Mouse (Mus musculus) midbrain, embryonic 15.5 days (tissue): ENCODE results near the gene BC028528. TPM values are rescaled to one million over a fixed set of nuclear protein-coding genes. Genes with fewer than 3 reads are reported as not detected.
A peak's percentile ranks its signal among the peaks of the same experiment; 100 is the strongest.

Source experiments
- ATAC-seq: fragments of 200-750 bp; cut with Nextera tagmentation; replicated peaks from 2 replicates; pipeline ENCODE4 v1.8.0; 2017; ENCODE audit warnings: moderate TSS enrichment
- H3K27ac ChIP-seq: fragments of 300-500 bp; sonication (generic); 2 replicates; pipeline ENCODE4 v1.5.1; 2015; ENCODE audit warnings: mild to moderate bottlenecking, inconsistent platforms
- H3K27me3 ChIP-seq: fragments of 300-500 bp; sonication (generic); replicated peaks from 2 replicates; pipeline ENCODE4 v1.6.1; 2015; ENCODE audit warnings: inconsistent platforms
- H3K36me3 ChIP-seq: fragments of 300-500 bp; sonication (generic); replicated peaks from 2 replicates; pipeline ENCODE4 v1.6.1; 2015; ENCODE audit warnings: inconsistent platforms
- H3K4me1 ChIP-seq: fragments of 300-500 bp; sonication (generic); 2 replicates; pipeline ENCODE4 v1.6.1; 2015; ENCODE audit warnings: inconsistent platforms
- H3K4me2 ChIP-seq: fragments of 300-500 bp; sonication (generic); 2 replicates; pipeline ENCODE4 v1.6.1; 2015; ENCODE audit warnings: inconsistent platforms, mild to moderate bottlenecking, moderate library complexity
- H3K4me3 ChIP-seq: fragments of 300-500 bp; sonication (generic); 2 replicates; pipeline ENCODE4 v1.5.1; 2015; ENCODE audit warnings: mild to moderate bottlenecking, inconsistent platforms
- H3K9ac ChIP-seq: fragments of 300-500 bp; sonication (generic); 2 replicates; pipeline ENCODE4 v1.6.1; 2015; ENCODE audit warnings: mild to moderate bottlenecking, inconsistent platforms
- H3K9me3 ChIP-seq: fragments of 300-500 bp; sonication (generic); 2 replicates; pipeline ENCODE4 v1.6.1; 2016; ENCODE audit warnings: inconsistent platforms
- WGBS: fragments of 180-500 bp; shearing (Covaris S2); methylation state at CpG from one replicate; pipeline ENCODE4 v1.1.7; 2015; ENCODE audit warnings: mixed read lengths; 5-methylcytosine and 5-hydroxymethylcytosine counted together
- polyA plus RNA-seq: library from polyadenylated mRNA; unstranded; fragments of >200 nt; fragmentation: Nextera tagmentation; extraction: Ambion mirVana; gene quantifications from 2 replicates; pipeline ENCODE4 v1.2.1, GENCODE M21; 2015

The BC028528 gene
- 18.8 and 22.2 TPM in 2 replicates for polyA plus RNA-seq

GRCm38 (mm10) chr3:95891211-95892065, at the start of gene BC028528:
Gene BC028528 (minus strand): TSS chr3:95892005.
- peak within 1 kb of the TSS; percentile 79 for H3K27ac ChIP-seq
- H3K9ac ChIP-seq, result no peak within 1 kb of the TSS
- 0 out of 2 replicates have a peak within 1 kb of the TSS, but pooled peaks have one; percentile 5 for H3K4me3 ChIP-seq
- H3K27me3 ChIP-seq, result no peaks in the 10 kb centered on the region
- H3K4me2 ChIP-seq, result no peak within 1 kb of the TSS
- H3K36me3 ChIP-seq, result no peaks in the 10 kb centered on the region
- H3K4me1 ChIP-seq, result peaks cover 21% of the 10 kb centered on the region
- H3K9me3 ChIP-seq, result no peaks in the 10 kb centered on the region
- no peak for ATAC-seq
- WGBS, result 26% methylated on average over 12 of the region's 12 CpGs

GRCm38 (mm10) chr3:95938835-95939234, 47.0 kb upstream of the BC028528 start:
- 94% methylated on average over 15 of the region's 15 CpGs for WGBS
- no peak overlapping the region for H3K9ac ChIP-seq

GRCm38 (mm10) chr3:95938217-95938616, 46.4 kb upstream of the BC028528 start:
- no peak for ATAC-seq
- 95% methylated on average over 8 of the region's 8 CpGs for WGBS
- peaks cover 41% of the 10 kb centered on the region for H3K36me3 ChIP-seq
- H3K4me1 ChIP-seq, result no peaks in the 10 kb centered on the region
- no peak overlapping the region for H3K27ac ChIP-seq
- H3K27me3 ChIP-seq, result no peaks in the 10 kb centered on the region
- H3K4me2 ChIP-seq, result no peak overlapping the region
- no peaks in the 10 kb centered on the region for H3K9me3 ChIP-seq
- H3K9ac ChIP-seq, result no peak overlapping the region
- H3K4me3 ChIP-seq, result no peak overlapping the region

More at GRCm38 (mm10) chr3:95938835-95939234, 47.0 kb upstream of the BC028528 start:
- Histone ChIP-seq H3K4me1 (no peaks in the 10 kb centered on the region), H3K27ac (no peak overlapping the region), H3K36me3 (peaks cover 41% of the 10 kb centered on the region), H3K9me3 (no peaks in the 10 kb centered on the region), H3K27me3 (no peaks in the 10 kb centered on the region), H3K4me2 (no peak overlapping the region), H3K4me3 (no peak overlapping the region)
- ATAC-seq, result no peak

GRCm38 (mm10) chr3:95934448-95934847, 42.6 kb upstream of the BC028528 start:
- Histone ChIP-seq H3K9ac (no peak overlapping the region), H3K9me3 (no peaks in the 10 kb centered on the region), H3K4me3 (no peak overlapping the region), H3K27me3 (no peaks in the 10 kb centered on the region), H3K27ac (no peak overlapping the region), H3K4me2 (no peak overlapping the region), H3K36me3 (peaks cover 25% of the 10 kb centered on the region), H3K4me1 (peaks cover 8% of the 10 kb centered on the region)
- WGBS, result 97% methylated on average over 1 of the region's 1 CpGs
- ATAC-seq, result no peak

GRCm38 (mm10) chr3:95933111-95933750, 41.4 kb upstream of the BC028528 start:
- Histone ChIP-seq H3K9me3 (no peaks in the 10 kb centered on the region), H3K4me1 (peaks cover 12% of the 10 kb centered on the region)

GRCm38 (mm10) chr3:95932566-95932965, 40.8 kb upstream of the BC028528 start:
- no peak for ATAC-seq
- Histone ChIP-seq H3K4me3 (no peak overlapping the region), H3K27me3 (no peaks in the 10 kb centered on the region), H3K4me2 (no peak overlapping the region), H3K9me3 (no peaks in the 10 kb centered on the region), H3K9ac (no peak overlapping the region), H3K4me1 (peaks cover 12% of the 10 kb centered on the region), H3K36me3 (peaks cover 10% of the 10 kb centered on the region; the same call in 1 of the 2 replicates), H3K27ac (no peak overlapping the region)
- 92% methylated on average over 7 of the region's 7 CpGs for WGBS

More at GRCm38 (mm10) chr3:95933111-95933750, 41.4 kb upstream of the BC028528 start:
- ATAC-seq, result no peak
- WGBS, result 90% methylated on average over 7 of the region's 7 CpGs
- H3K4me2 ChIP-seq, result no peak overlapping the region
- H3K4me3 ChIP-seq, result no peak overlapping the region
- H3K36me3 ChIP-seq, result peaks cover 16% of the 10 kb centered on the region
- H3K27me3 ChIP-seq, result no peaks in the 10 kb centered on the region
- H3K9ac ChIP-seq, result no peak overlapping the region
- no peak overlapping the region for H3K27ac ChIP-seq

- Histone ChIP-seq H3K9me3 (no peaks in the 10 kb centered on the region), H3K36me3 (peaks cover 8% of the 10 kb centered on the region; the same call in 1 of the 2 replicates), H3K27ac (no peak overlapping the region), H3K27me3 (no peaks in the 10 kb centered on the region), H3K9ac (no peak overlapping the region), H3K4me1 (peaks cover 12% of the 10 kb centered on the region), H3K4me2 (no peak overlapping the region), H3K4me3 (no peak overlapping the region)
- WGBS, result 53% methylated on average over 1 of the region's 1 CpGs
- ATAC-seq, result no peak
These were observed 40.4 kb upstream of the BC028528 start for GRCm38 (mm10) chr3:95932157-95932556.

GRCm38 (mm10) chr3:95931471-95931870, 39.7 kb upstream of the BC028528 start:
- 89% methylated on average over 1 of the region's 1 CpGs for WGBS
- no peak for ATAC-seq
- H3K36me3 ChIP-seq, result 0 out of 2 replicates have a peak, but pooled peaks cover 5% of the 10 kb centered on the region
- H3K27ac ChIP-seq, result no peak overlapping the region
- no peak overlapping the region for H3K4me3 ChIP-seq
- no peak overlapping the region for H3K4me2 ChIP-seq
- H3K4me1 ChIP-seq, result peaks cover 12% of the 10 kb centered on the region
- no peaks in the 10 kb centered on the region for H3K27me3 ChIP-seq
- H3K9me3 ChIP-seq, result no peaks in the 10 kb centered on the region
- H3K9ac ChIP-seq, result no peak overlapping the region

GRCm38 (mm10) chr3:95930471-95930789, 38.6 kb upstream of the BC028528 start:
- H3K9me3 ChIP-seq, result no peaks in the 10 kb centered on the region
- 3% methylated on average over 5 of the region's 5 CpGs for WGBS
- no peaks in the 10 kb centered on the region for H3K27me3 ChIP-seq
- peak overlapping the region; percentile 52 for H3K9ac ChIP-seq
- H3K4me1 ChIP-seq, result peaks cover 12% of the 10 kb centered on the region
- H3K4me3 ChIP-seq, result peak overlapping the region; percentile 77
- H3K27ac ChIP-seq, result peak overlapping the region; percentile 78
- peak overlapping the region; percentile 55 for H3K4me2 ChIP-seq
- no peak for ATAC-seq
- 0 out of 2 replicates have a peak, but pooled peaks cover 5% of the 10 kb centered on the region for H3K36me3 ChIP-seq

- under 1% methylated on average over 105 of the region's 105 CpGs for WGBS
- Histone ChIP-seq H3K4me2 (peak overlapping the region; percentile 55), H3K4me1 (peaks cover 12% of the 10 kb centered on the region), H3K27ac (peak overlapping the region; percentile 78), H3K9ac (peak overlapping the region; percentile 52), H3K27me3 (no peaks in the 10 kb centered on the region), H3K9me3 (no peaks in the 10 kb centered on the region), H3K36me3 (no peaks in the 10 kb centered on the region), H3K4me3 (peak overlapping the region; percentile 77)
- ATAC-seq, result peak; percentile 59
These were observed 38.0 kb upstream of the BC028528 start for GRCm38 (mm10) chr3:95929581-95930470.

GRCm38 (mm10) chr3:95928658-95929503, 37.1 kb upstream of the BC028528 start, which contains the start of gene Anp32e:
Gene Anp32e (plus strand): TSS chr3:95929246.
- Histone ChIP-seq H3K9ac (peak within 1 kb of the TSS; percentile 52), H3K9me3 (no peaks in the 10 kb centered on the region), H3K4me3 (peak within 1 kb of the TSS; percentile 77), H3K27me3 (no peaks in the 10 kb centered on the region), H3K27ac (peak within 1 kb of the TSS; percentile 78), H3K4me1 (peaks cover 12% of the 10 kb centered on the region), H3K36me3 (no peaks in the 10 kb centered on the region), H3K4me2 (peak within 1 kb of the TSS; percentile 55)
- ATAC-seq, result peak; percentile 100
- WGBS, result under 1% methylated on average over 49 of the region's 49 CpGs
